Mouse (Mus musculus) embryonic facial prominence, embryonic 11.5 days (tissue): Measurements from ENCODE around the gene Scaf11. TPM values are rescaled to one million over a fixed set of nuclear protein-coding genes. Genes with fewer than 3 reads are reported as not detected.
"Not testable (repeated sequence)": the region's sequence is repeated elsewhere in the genome, so short reads cannot be mapped to it uniquely, and the experiment has no call there.

ENCODE experiments used
- ATAC-seq: fragments of 200-750 bp; cut with Nextera tagmentation; replicated peaks from 2 replicates; pipeline ENCODE4 v1.8.0; 2017; ENCODE audit warnings: low read depth; ENCODE audit not compliant: insufficient number of reproducible peaks, low FRiP score, low TSS enrichment
- DNase-seq: peaks from one replicate; pipeline ENCODE4 v3.0.0-alpha.2; 2015; ENCODE audit warnings: low spot score
- H3K27ac ChIP-seq: fragments of 300-500 bp; sonication (generic); replicated peaks from 2 replicates; pipeline ENCODE4 v1.5.1; 2014; ENCODE audit warnings: mild to moderate bottlenecking, low read depth, low read length, control low read depth
- H3K27me3 ChIP-seq: fragments of 300-500 bp; sonication (generic); 2 replicates; pipeline ENCODE4 v1.6.1; 2014; ENCODE audit warnings: mild to moderate bottlenecking, low read length, moderate library complexity, mixed read lengths; ENCODE audit not compliant: control insufficient read depth, insufficient read depth
- H3K36me3 ChIP-seq: fragments of 300-500 bp; sonication (generic); replicated peaks from 2 replicates; pipeline ENCODE4 v1.6.1; 2014; ENCODE audit warnings: low read depth, mild to moderate bottlenecking, low read length, moderate library complexity, mixed read lengths; ENCODE audit not compliant: control insufficient read depth, insufficient read depth
- H3K4me1 ChIP-seq: fragments of 300-500 bp; sonication (generic); 2 replicates; pipeline ENCODE4 v1.6.1; 2014; ENCODE audit warnings: low read length, mixed read lengths; ENCODE audit not compliant: control insufficient read depth, insufficient read depth
- H3K4me2 ChIP-seq: fragments of 300-500 bp; sonication (generic); 2 replicates; pipeline ENCODE4 v1.6.1; 2014; ENCODE audit warnings: low read depth, mild to moderate bottlenecking, control low read depth, low read length, moderate library complexity
- H3K4me3 ChIP-seq: fragments of 300-500 bp; sonication (generic); 2 replicates; pipeline ENCODE4 v1.5.1; 2014; ENCODE audit warnings: low read depth, low read length, control low read depth
- H3K9ac ChIP-seq: fragments of 300-500 bp; sonication (generic); replicated peaks from 2 replicates; pipeline ENCODE4 v1.6.1; 2014; ENCODE audit warnings: mild to moderate bottlenecking, control low read depth, low read length
- H3K9me3 ChIP-seq: fragments of 300-500 bp; sonication (generic); replicated peaks from 2 replicates; pipeline ENCODE4 v1.6.1; 2016; ENCODE audit warnings: mild to moderate bottlenecking, low read length, inconsistent platforms, mixed read lengths; ENCODE audit not compliant: control insufficient read depth
- WGBS: fragments of 180-500 bp; shearing (Covaris S2); extraction: QIAGEN DNeasy Blood & Tissue Kit; methylation state at CpG from one replicate; pipeline ENCODE4 v1.1.7; 2014; 5-methylcytosine and 5-hydroxymethylcytosine counted together
- polyA plus RNA-seq: library from polyadenylated mRNA; unstranded; fragments of >200 nt; fragmentation: Nextera tagmentation; extraction: Ambion mirVana; gene quantifications from 2 replicates; pipeline ENCODE4 v1.2.1, GENCODE M21; 2014

Gene Scaf11
- 123 and 138 TPM in 2 replicates for polyA plus RNA-seq

DNA sequence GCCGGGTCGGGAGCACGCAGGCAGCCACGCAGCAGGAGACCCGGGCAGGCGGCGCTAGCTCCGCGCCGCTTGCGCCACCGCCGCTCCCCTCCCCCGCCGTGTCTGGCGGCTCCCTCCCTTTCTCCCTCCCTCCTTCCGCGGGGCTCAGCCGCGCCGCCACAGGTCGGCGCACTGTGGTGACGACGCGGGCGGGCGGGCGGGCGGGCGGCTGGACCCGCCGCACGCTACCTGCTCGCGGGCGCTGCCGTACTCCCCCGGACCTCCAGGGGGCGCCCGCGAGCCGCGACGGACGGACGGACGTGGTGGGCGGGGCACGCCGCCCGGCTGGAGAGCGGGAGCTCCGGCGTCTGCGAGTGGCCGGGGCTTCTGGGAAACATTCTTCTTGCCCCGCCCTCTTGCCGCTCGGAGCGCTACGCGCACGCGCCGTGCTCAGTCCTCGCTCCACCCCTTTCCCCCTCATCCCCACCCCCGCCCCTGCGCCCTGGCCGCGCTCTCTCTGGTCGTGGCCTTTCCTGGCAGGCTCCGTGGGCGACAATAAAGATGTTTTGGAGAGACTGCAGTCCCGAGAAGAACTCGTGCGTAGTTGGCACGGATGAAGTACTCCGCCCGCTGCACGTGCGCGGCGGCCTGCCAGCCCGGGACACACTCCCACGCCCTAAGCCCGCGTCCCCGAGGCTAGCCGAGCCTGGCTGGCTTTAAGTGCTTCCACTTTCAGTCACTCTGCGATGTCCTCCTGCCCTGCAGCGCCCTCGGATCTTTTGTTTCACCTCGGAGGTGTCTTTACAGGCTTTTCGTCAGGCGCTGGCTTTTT, at the start of gene Scaf11:
TSS of gene Scaf11 (minus strand) at position 114 of the 811 bp plus-strand sequence.
- peak within 1 kb of the TSS; percentile 91 for H3K4me3 ChIP-seq
- DNase-seq (peak; percentile 97), ATAC-seq (peak; percentile 93)
- peak within 1 kb of the TSS; percentile 64 for H3K4me2 ChIP-seq
- peak within 1 kb of the TSS; percentile 94 for H3K9ac ChIP-seq
- H3K9me3 ChIP-seq, result no peaks in the 10 kb centered on the region
- H3K27me3 ChIP-seq, result no peaks in the 10 kb centered on the region
- H3K4me1 ChIP-seq, result no peaks in the 10 kb centered on the region
- H3K27ac ChIP-seq, result peak within 1 kb of the TSS; percentile 99
- under 1% methylated on average over 57 of the region's 96 CpGs for WGBS
- no peaks in the 10 kb centered on the region for H3K36me3 ChIP-seq

DNA sequence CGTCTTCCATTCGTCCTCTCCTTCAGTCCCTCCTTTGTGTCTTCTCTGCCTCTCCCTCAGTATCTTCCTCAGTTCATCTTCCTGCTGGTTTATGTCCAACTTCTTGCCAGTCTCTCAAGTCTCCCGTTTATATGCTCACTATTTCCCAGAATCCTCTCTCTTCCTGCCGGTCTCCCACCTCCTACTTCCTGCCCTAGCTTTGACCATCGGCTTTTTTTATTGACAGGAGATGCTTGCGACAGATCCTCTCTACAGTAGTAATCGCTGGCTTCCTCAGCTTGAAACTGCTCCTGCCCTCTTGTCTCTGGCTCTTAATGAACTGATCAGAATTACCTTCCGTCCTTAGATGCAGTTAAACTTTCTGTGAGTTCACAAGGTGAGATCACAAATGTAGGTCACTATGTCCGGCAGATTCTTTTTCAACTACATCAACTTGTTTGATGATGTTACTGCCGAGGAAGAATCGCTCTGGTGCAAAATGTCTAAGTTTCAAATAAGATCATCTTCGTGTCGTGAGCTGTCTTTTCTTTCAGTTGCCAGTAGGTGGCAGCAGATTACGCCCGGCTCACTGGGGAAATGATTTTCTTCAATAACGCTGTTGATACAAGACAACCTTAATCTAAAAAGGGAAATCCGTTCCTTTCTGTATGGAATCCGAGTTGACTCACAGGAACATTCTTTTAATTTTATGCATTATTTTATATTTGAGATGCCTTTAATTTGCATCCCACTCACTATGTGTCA, 46.6 kb upstream of the Scaf11 start:
- Histone ChIP-seq H3K4me3 (no peak overlapping the region), H3K9me3 (peaks cover 7% of the 10 kb centered on the region), H3K27me3 (no peaks in the 10 kb centered on the region), H3K4me1 (no peaks in the 10 kb centered on the region), H3K9ac (no peak overlapping the region), H3K4me2 (no peak overlapping the region), H3K36me3 (no peaks in the 10 kb centered on the region), H3K27ac (no peak overlapping the region)
- WGBS, result 49% methylated on average over 18 of the region's 18 CpGs
- DNase-seq, result peak; percentile 69
- ATAC-seq, result no peak

DNA sequence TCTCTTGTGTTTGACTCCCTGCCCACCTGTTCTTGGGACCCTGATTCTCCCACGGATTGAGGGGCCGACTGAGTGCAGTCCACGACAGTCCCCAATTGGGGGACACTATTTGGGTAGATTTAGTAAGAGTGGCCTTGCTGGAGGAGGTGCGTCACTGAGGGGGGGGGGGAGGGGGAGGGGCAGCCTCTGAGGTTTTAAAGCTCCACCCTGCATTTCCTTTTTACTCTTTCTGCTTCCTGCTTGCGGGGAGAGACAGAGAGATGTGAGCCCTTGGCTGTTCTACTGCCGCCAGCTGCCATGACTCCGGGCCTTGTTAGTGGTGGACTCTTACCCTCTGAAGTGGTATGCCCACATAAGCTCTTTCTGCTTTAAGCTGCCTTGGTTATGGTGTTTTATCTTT, 37.0 kb upstream of the Scaf11 start:
- H3K4me2 ChIP-seq, result no peak overlapping the region
- ATAC-seq (no peak), DNase-seq (no peak)
- H3K36me3 ChIP-seq, result no peaks in the 10 kb centered on the region
- no peak overlapping the region for H3K27ac ChIP-seq
- 96% methylated on average over 7 of the region's 7 CpGs for WGBS
- H3K27me3 ChIP-seq, result no peaks in the 10 kb centered on the region
- no peak overlapping the region for H3K9ac ChIP-seq
- H3K4me3 ChIP-seq, result no peak overlapping the region
- peaks cover 2% of the 10 kb centered on the region; the same call in 1 of the 2 replicates for H3K9me3 ChIP-seq
- no peaks in the 10 kb centered on the region for H3K4me1 ChIP-seq

DNA sequence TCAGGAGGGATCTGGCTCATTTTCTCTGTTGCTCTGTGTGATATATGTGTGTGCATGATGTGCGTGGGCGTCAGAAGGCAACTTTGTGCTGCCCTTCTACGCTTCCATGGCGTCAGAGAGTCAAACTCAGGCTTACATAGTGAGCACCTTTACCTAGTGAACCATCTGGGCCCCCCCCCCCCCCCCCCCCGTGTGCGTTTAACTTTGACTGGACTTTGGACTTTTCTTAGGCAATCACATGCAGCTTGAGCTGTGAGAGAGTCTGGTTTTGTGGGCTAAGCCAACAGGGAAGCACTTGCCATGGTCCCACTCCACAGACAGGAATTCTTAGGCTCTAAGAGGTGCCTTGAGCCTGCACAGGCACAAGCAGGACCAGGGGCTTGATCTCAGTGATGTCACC, 33.6 kb upstream of the Scaf11 start:
- H3K27ac ChIP-seq, result no peak overlapping the region
- 86% methylated on average over 6 of the region's 6 CpGs for WGBS
- H3K4me1 ChIP-seq, result peaks cover 4% of the 10 kb centered on the region; the same call in 1 of the 2 replicates
- H3K36me3 ChIP-seq, result no peaks in the 10 kb centered on the region
- DNase-seq (no peak), ATAC-seq (no peak)
- no peak overlapping the region for H3K4me3 ChIP-seq
- H3K4me2 ChIP-seq, result no peak overlapping the region
- no peaks in the 10 kb centered on the region for H3K27me3 ChIP-seq
- no peaks in the 10 kb centered on the region for H3K9me3 ChIP-seq
- no peak overlapping the region for H3K9ac ChIP-seq

DNA sequence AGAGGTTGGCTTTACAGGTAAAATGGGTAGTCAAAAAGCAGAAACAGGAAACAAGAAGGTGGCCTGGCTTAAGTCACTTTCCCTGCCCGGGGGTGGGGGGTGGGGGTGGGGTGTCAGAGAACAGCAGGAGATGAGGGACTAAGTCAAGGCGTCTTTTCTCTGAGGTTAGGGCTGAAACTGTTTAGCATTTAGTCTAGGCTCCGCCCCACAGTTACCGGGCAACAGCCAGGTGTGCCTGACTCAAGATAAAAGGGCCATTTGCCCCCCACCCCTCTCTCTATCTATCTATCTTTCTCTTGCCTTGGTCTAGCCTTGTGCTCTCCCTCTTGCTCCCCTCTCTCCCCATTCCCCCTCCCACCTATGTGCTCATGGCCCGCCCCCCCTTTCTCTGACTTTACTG, 32.9 kb upstream of the Scaf11 start:
- no peak for DNase-seq
- Histone ChIP-seq H3K27ac (no peak overlapping the region), H3K4me1 (peaks cover 4% of the 10 kb centered on the region; the same call in 1 of the 2 replicates), H3K9ac (no peak overlapping the region), H3K4me3 (no peak overlapping the region), H3K27me3 (no peaks in the 10 kb centered on the region), H3K9me3 (no peaks in the 10 kb centered on the region), H3K36me3 (no peaks in the 10 kb centered on the region), H3K4me2 (no peak overlapping the region)
- WGBS, result 58% methylated on average over 5 of the region's 5 CpGs
- ATAC-seq, result no peak

DNA sequence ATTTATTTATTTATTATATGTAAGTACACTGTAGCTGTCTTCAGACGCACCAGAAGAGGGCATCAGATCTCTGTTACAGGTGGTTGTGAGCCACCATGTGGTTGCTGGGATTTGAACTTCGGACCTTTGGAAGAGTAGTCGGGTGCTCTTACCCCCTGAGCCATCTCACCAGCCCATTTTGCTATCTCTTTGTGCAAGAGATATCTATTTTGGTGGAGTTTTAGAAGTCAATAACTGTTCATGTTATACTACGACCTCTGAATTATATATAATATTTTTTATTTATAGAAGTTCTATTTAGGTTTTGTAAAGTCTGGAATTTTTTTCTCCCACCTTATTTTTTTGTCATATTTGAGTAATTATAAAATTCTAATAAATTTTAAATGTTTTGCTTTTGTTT, 32.3 kb upstream of the Scaf11 start:
- H3K4me2 ChIP-seq, H3K4me3 ChIP-seq, H3K36me3 ChIP-seq, ATAC-seq, H3K4me1 ChIP-seq, H3K9ac ChIP-seq, H3K27me3 ChIP-seq, H3K27ac ChIP-seq, H3K9me3 ChIP-seq, DNase-seq: not testable (repeated sequence)
- 87% methylated on average over 4 of the region's 4 CpGs for WGBS

DNA sequence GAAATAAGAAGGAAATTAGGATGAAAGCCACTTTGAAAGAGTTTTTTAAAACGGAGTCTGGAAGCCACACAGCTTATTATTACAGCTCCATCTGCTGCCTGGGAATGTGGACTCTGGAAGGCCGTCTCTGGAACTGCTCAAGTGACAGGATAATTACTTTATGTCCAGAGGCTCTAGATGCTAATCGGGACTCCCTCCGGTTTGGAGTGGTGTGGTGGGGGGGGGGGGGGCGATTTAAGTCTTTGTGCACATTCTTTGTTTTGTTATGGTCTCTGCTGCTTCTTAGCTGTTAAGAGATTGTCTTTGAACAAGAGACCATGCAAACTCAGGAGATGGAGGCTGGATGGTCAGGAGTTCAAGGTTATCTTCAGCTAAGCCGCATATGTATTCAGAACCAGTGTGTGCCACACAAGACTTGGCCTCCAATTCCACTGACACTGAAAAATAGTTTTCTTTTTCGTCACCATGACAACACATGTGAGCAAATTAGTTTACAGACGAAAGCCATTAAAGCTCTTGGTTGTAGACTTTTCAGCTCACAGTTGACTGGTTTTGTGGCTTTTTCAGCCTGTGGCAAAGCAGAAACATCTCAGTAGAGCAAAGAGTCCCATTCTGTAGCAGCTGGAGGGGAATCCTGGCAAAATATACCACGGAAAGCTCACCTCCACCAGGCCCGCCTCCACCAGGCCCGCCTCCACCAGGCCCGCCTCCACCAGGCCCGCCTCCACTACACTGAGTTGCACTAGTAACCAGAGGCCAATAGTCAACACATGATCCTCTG, 31.4 kb upstream of the Scaf11 start:
- ATAC-seq, result peak; percentile 55; the same call in 1 of the 2 replicates
- Histone ChIP-seq H3K4me2 (no peak overlapping the region), H3K9ac (no peak overlapping the region), H3K27me3 (no peaks in the 10 kb centered on the region), H3K36me3 (no peaks in the 10 kb centered on the region), H3K4me1 (peaks cover 4% of the 10 kb centered on the region; the same call in 1 of the 2 replicates), H3K4me3 (no peak overlapping the region), H3K9me3 (no peaks in the 10 kb centered on the region), H3K27ac (peak overlapping the region; percentile 65)
- peak; percentile 74 for DNase-seq
- WGBS, result 24% methylated on average over 13 of the region's 13 CpGs
